ENCODE assay signal across 27 mouse cellular contexts in the genomic region with DNA sequence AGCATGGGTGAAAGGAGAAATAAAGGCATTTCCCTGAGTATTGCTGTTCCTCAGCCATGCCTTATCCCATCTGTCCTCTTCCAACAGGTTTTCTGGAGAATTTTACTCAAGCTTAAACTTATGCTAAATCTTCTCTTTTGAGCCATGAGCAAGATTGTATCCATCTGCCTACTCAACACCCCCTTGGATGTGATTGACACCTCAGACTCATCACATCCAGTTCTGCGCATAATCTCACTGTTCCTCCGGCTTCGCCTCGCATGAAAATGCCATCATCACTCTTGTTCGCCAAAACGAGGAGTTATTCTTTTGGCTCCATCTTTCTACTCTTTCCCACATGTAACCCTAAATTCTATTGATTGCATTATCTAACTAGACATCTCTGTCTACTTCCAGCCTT. TPM values are rescaled to one million over a fixed set of nuclear protein-coding genes. Genes with fewer than 3 reads are reported as not detected.
DNase-seq lines count a peak whose midpoint lies in the region; TF ChIP-seq lines count a peak whose summit lies in the region.
"Had no signal": no experiment of that assay in that cellular context is flagged by ENCODE, and none has a peak within 500 bp of the region (broad histone marks: within the 10 kb centered on the region; RNA-seq: fewer than 3 reads in every experiment).

No protein-coding gene starts in this region.

- no peak overlapping the region for H3K4me3 ChIP-seq in cortical plate, adult 2 months (ENCODE audit: insufficient read depth, low read length)
- H3K4me3 ChIP-seq: hindbrain, embryonic 15.5 days; limb, embryonic 12.5 days; liver, embryonic 12.5 days had no signal

- H3K27ac ChIP-seq in cortical plate, adult 2 months (ENCODE audit: insufficient read depth, low read length): peak overlapping the region; percentile 89; the same call in 1 of the 2 replicates
- H3K27ac ChIP-seq: hindbrain, embryonic 15.5 days; limb, embryonic 12.5 days; liver, embryonic 12.5 days; stomach, postnatal 0 days had no signal

- TF ChIP-seq CTCF in cortical plate, adult 2 months (IDR thresholded peaks at IDR 0.05; ENCODE audit: extremely low read depth, insufficient read depth, low read length): no peak

- peaks cover 2% of the 10 kb centered on the region for H3K4me1 ChIP-seq in cortical plate, adult 2 months (ENCODE audit: control insufficient read depth, insufficient read depth, low read length)
- H3K4me1 ChIP-seq: hindbrain, embryonic 15.5 days; limb, embryonic 12.5 days; liver, embryonic 12.5 days had no signal

- no peak for TF ChIP-seq POLR2A in cortical plate, adult 2 months (IDR thresholded peaks at IDR 0.05; ENCODE audit: extremely low read depth, insufficient read depth, low read length)

- DNase-seq in layer of hippocampus, adult 11-12 months (ENCODE audit: low spot score): peak; percentile 29
- DNase-seq in layer of hippocampus, postnatal 10 days (ENCODE audit: low spot score in 2 of 2): no peak
- peak; percentile 20 for DNase-seq in layer of hippocampus, adult 9-10 months (ENCODE audit: low spot score)
- peak; percentile 52 to 59 for DNase-seq in left cerebral cortex, postnatal 36 days (ENCODE audit: low spot score in 2 of 2)
- no peak for DNase-seq in gastrocnemius, postnatal 36 days
- DNase-seq in ovary, postnatal 14 days (ENCODE audit: low spot score): no peak
- no peak for DNase-seq in lung, adult 18-20 months
- DNase-seq: adrenal gland, postnatal 10 days; cerebellum, adult 11 months; cerebellum, postnatal 10 days; heart, adult 11 months; heart, postnatal 36 days; lung, embryonic 14.5 days; lung, postnatal 4 days; thymus, postnatal 14 days had no signal

- intact Hi-C loops in left cerebral cortex, postnatal 36 days (cut with DNase I): loop anchor here (2.0 kb wide), 1 partner anchor 37 kb away; no protein-coding TSS in a partner anchor
- intact Hi-C loops in gastrocnemius, postnatal 36 days (cut with DNase I): no loop called here

RNA-seq across cellular contexts. Expression of gene Fancd2os, which starts 24.5 kb away (rescaled TPM):
- total RNA-seq in layer of hippocampus, postnatal 10 days (2021): under 1 TPM in 1 of 2 experiments, not detected in 1; 0.49 TPM
- polyA plus RNA-seq in cortical plate, adult 2 months (2012; rRNA removed): 0.19 and 0.21 TPM in 2 replicates
- total RNA-seq in left cerebral cortex, postnatal 36 days (2021): under 1 TPM in 1 of 2 experiments, not detected in 1; 0.32 TPM
- not detected for total RNA-seq in gastrocnemius, postnatal 36 days (2021)
- total RNA-seq: adrenal gland, postnatal 10 days; gastrocnemius, adult 8-10 months; heart, postnatal 36 days had no signal
- polyA plus RNA-seq: activated CD4-positive, CD25-positive, alpha-beta regulatory T cell, adult 4 months; forebrain, embryonic 11.5 days; G1E; hindbrain, embryonic 15.5 days; intestine, embryonic 16.5 days; large intestine, adult 2 months; limb, embryonic 12.5 days; neural tube, embryonic 11.5 days; stomach, postnatal 0 days had no signal

RNA-seq across cellular contexts. Expression of gene Brk1, which starts 28.5 kb away (rescaled TPM):
- total RNA-seq in layer of hippocampus, postnatal 10 days (2021): 100 to 1,000 TPM; 221 TPM
- polyA plus RNA-seq in cortical plate, adult 2 months (2012; rRNA removed): 425 and 442 TPM in 2 replicates
- 100 to 1,000 TPM; 218 to 259 TPM for total RNA-seq in left cerebral cortex, postnatal 36 days (2021)
- total RNA-seq in gastrocnemius, postnatal 36 days (2021): 10 to 100 TPM; 36.3 to 37.5 TPM

RNA-seq across cellular contexts. Expression of gene Fancd2, which starts 44.6 kb away (rescaled TPM):
- 1 to 10 TPM; 3.2 to 4.9 TPM for total RNA-seq in layer of hippocampus, postnatal 10 days (2021)
- polyA plus RNA-seq in cortical plate, adult 2 months (2012; rRNA removed): 4.2 and 4.3 TPM in 2 replicates
- total RNA-seq in left cerebral cortex, postnatal 36 days (2021): 1 to 10 TPM; 1.5 to 3.3 TPM
- total RNA-seq in gastrocnemius, postnatal 36 days (2021): under 1 TPM; 0.20 to 0.30 TPM

RNA-seq across cellular contexts. Expression of gene Emc3, which starts 44.6 kb away (rescaled TPM):
- 10 to 100 TPM; 75.6 to 77.6 TPM for total RNA-seq in layer of hippocampus, postnatal 10 days (2021)
- 90.0 and 95.2 TPM in 2 replicates for polyA plus RNA-seq in cortical plate, adult 2 months (2012; rRNA removed)
- 10 to 100 TPM; 71.7 to 81.1 TPM for total RNA-seq in left cerebral cortex, postnatal 36 days (2021)
- total RNA-seq in gastrocnemius, postnatal 36 days (2021): 10 to 100 TPM; 52.9 to 55.7 TPM

RNA-seq across cellular contexts. Expression of gene Vhl, which starts 47.7 kb away (rescaled TPM):
- 10 to 100 TPM; 65.8 to 70.5 TPM for total RNA-seq in layer of hippocampus, postnatal 10 days (2021)
- 55.1 and 67.8 TPM in 2 replicates for polyA plus RNA-seq in cortical plate, adult 2 months (2012; rRNA removed)
- 10 to 100 TPM; 48.1 to 49.8 TPM for total RNA-seq in left cerebral cortex, postnatal 36 days (2021)
- total RNA-seq in gastrocnemius, postnatal 36 days (2021): 1 to 10 TPM; 3.5 to 4.5 TPM

Comparison
In these comparisons a context has a peak if more than half of its experiments do, and no peak if none do; other contexts are left out.
1. DNase-seq: peak in layer of hippocampus, adult 11-12 months (single experiment), layer of hippocampus, adult 9-10 months (single experiment) and left cerebral cortex, postnatal 36 days (2 of 2); none in layer of hippocampus, postnatal 10 days (0 of 2), gastrocnemius, postnatal 36 days (0 of 2), ovary, postnatal 14 days (single experiment) and lung, adult 18-20 months (0 of 2).
2. RNA of gene Brk1, which starts 28.5 kb away (total RNA-seq): 218 to 259 TPM in left cerebral cortex, postnatal 36 days and 221 TPM in layer of hippocampus, postnatal 10 days; 36.3 to 37.5 TPM in gastrocnemius, postnatal 36 days; every median in the first group is over 4 times any median in the second.